Mouse (Mus musculus): ENCODE measurements around the gene Srp72.

Gene Srp72

DNA sequence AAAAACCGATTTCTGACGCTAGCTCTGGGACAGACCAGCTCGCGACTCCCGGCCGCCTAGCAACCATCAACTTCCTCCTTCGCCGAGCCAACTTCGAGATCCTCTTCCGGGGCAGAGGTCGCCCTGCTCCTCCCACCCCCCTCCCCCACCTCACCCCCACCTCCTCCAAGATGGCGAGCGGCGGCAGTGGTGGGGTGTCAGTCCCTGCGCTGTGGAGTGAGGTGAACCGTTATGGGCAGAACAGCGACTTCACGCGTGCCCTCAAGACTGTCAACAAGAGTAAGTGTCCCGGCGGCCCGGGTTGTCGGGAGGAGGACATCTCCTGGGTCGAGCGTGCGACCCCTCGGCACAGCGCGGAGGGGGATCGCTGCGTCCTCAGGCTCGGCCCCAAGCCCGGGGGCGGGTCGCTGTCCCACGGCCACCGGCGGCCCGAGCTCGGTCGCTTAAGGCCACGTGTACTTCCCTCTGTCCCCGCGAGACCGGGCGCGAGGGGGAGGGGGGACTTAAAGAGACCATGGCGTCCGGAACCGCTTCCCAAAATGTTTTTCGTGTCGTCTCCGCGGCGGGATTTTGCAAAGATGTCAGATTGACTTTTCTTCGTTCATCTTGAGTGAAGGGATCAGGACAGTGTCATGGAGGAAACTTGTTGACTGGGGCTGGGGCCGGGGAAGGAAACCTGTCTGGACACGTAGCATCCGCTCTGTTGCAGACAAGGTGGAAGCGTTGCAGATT, at the start of gene Srp72:
TSS of gene Srp72 (plus strand) at position 130 of the 732 bp plus-strand sequence.
- DNase-seq (ENCODE audit: low spot score): peak; percentile 84

DNA sequence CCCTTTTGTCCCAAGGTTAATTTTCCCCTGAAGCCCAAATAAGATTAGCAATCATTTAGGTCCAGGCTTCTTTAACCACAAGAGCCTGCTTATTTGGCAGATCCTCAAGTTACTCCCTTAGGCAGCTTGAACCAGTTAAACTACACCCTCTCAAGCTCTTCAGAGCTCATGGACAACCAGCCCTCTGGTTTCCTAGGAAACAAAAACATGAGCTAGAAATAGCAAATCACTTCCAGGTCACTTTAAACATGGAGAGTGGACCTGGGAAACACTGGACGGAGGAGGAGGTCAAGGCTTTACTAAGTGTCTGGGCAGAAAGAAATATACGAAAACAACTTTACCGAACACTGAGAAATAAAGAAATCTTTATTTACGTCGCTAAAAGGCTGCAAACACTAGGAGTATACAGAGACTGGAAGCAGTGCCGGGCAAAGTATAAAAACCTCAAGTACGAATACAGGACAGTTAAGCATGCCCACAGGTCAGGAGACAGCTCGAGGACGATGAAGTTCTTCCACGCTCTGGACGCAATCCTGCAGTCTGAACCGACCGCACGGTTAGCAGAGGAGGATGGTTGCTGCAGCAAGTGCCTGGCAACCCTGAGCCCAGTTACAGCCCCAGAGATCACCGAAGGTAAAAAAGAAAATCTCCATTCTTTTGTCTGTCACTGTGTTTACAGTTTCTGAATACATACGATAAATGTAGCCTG, 46.2 kb upstream of the Srp72 start:
- DNase-seq (ENCODE audit: low spot score): no peak

DNA sequence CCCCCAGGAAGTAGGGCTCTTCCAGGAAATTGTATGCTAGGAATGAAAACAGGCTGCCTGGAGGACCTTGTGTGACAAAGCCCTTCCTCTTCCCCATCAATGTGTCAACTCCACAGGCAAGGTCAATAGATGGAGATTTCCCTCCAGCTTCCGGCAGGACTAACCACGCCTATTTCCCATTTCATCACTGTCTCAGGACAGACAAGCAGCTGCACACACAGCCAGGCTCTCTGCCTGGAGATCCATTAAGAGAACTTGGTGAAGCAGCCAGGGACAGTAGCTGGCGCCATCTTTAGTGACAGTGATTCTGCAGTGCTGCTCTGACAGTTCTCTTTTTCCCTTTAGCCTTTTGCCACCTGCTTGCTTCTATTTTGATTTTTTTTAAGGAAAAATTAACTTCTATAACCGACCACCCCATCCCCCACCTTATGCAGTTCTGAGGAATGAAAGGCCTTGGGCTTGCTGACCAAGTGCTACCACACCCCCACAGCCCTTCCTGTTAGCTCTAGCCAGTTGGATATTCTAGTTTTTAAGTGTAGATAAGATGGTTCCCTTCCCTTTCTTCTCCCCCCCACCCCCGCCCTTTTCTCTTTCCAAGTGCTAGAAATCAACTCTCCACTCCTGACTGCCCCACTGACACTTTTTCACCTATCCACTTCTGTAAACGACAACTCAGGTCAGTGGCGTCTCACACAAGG, 45.2 kb upstream of the Srp72 start:
- no peak for DNase-seq (ENCODE audit: low spot score)

DNA sequence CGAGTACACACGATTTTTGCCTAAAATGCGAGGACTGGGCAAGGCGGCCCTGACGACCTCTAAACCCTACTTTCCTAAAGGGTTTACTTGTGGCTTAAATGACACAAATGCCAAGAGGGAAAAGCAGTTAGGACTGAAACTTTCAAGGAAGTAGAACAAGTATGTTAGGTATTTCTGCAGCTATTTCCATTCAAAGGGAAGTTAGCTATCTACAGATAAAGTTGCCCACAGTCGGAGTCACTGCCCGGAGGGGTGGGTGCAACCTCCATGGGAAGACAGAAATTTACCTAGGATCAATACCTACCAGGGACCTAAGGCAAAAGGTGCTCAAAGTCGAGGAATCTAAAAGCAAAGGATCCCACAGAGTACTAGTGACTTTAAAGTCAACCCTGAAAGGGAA, 34.8 kb upstream of the Srp72 start:
- no peak for DNase-seq (ENCODE audit: low spot score)

DNA sequence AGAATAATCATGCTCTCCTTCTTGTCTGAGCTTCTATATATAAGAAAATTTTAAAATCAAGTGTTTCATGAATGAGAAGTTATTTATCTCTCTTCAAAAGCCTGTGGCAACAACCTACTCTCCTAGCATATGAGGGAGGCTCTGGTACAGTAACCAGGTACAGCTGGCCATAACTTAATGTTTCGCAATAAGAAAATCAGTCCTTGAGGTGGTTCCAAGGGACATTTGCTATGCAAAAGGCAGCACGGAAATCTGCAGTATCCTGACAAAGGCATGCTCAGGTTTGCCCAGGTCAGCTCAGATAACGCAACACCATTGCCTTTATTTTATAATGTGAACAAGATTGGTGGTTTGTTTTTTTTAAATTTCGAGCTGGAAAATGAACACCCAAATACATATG, 32.5 kb upstream of the Srp72 start:
- no peak for DNase-seq (ENCODE audit: low spot score)

DNA sequence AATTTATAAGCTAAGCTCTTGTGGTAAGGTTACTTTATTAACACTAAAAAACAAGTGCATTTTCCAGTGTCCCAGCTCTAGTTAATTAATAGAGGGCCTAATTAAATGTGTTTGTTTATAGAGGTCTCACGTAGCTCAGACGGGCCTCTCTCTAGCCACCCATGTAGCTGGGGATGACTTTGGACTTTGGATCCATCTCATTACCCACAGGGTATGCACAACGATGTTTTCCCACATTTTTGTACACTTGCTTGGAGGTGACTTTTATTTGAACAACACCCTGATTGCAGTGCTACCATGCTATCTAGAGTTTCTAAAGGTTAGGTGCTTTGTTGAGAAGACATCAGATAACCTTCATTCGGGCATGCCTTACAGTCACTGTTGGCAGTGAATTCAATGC, 32.0 kb upstream of the Srp72 start:
- no peak for DNase-seq (ENCODE audit: low spot score)

DNA sequence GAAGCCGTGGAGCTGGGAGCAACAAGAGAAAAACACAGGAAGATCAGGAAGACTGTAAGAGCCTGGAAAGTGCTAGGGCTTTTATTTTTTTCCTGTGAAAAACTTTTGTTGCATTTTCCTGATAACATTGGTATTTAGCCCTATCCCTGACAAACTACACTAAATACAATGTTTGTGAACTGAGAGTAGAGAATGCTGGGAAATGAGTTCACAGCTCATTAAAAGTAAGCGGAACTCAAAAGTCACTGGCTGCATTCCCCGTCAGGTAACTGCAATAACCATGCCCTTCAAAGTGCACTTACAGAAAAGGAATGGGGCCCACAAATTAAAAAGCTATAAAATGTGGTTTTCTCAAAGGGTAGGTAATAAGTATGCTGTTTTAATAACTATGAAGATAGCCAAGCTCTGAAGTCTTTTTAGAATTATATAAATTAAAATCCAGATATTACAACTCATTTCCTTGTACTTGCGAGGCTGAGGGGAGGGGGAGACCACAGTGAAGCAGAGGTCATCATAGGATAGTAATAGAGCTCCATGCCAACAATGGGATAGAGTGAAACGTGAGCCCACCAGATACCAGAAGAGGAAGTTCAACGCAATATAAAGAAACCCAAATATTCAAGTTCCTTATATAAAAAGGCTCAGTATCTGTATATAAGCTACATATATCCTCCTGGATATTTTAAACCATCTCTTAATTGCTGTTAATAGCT, 29.4 kb upstream of the Srp72 start:
- DNase-seq (ENCODE audit: low spot score): no peak

DNA sequence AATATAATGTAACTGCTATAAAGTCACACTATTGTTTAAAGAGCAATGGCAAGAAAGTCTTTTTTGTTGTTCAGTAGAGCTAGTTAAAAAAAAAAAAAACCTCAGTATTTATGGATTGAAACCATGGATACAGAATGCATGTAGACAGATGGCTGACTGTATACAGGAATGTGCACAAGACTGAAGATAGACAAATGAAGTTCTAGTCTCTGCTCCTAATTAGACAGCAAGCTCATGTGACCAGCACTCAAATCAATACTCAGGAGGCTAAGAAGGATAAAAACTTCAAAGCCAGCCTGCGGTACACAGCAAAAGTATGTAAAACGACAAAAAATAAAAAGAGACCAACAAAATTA, 28.8 kb upstream of the Srp72 start:
- DNase-seq (ENCODE audit: low spot score): no peak

DNA sequence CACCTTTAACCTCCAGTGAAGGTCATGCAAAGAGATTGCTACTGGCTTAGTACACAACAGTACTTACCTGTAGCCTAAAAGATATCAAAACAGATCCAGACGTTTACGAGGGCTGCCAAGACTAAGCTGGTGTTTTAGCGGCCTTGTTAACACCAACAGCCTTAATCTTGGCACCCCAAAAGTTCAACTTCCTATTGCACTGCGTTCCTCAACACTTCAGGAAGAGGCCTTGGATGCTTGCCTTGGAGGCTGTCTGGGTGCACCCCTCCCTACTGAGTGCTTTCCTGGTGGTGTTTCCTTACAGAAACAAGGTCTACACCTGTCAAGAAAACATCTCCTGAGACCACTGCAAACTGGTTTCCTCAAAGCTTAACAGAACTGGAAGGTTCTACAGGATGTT, 27.3 kb upstream of the Srp72 start:
- DNase-seq (ENCODE audit: low spot score): no peak

DNA sequence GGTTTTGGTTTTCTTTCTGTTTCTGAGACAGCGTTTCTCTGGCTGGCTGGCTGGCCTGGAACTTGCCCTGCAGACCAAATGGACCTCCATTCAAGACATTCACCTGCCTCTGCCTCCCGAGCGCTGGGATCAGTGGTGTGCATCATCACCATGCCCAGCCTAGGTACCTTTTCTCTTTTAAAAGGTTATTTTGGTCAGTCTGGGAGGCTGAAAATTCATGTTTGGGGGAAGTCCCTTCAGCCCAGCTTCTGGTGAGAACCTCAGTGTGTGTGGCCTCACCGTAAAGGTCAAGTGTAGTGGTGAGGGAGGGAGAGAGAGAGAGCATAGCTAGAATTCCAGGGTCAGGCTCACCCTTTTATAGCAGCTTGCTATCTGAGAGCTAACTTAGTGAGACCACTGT, 26.7 kb upstream of the Srp72 start:
- no peak for DNase-seq (ENCODE audit: low spot score)

DNA sequence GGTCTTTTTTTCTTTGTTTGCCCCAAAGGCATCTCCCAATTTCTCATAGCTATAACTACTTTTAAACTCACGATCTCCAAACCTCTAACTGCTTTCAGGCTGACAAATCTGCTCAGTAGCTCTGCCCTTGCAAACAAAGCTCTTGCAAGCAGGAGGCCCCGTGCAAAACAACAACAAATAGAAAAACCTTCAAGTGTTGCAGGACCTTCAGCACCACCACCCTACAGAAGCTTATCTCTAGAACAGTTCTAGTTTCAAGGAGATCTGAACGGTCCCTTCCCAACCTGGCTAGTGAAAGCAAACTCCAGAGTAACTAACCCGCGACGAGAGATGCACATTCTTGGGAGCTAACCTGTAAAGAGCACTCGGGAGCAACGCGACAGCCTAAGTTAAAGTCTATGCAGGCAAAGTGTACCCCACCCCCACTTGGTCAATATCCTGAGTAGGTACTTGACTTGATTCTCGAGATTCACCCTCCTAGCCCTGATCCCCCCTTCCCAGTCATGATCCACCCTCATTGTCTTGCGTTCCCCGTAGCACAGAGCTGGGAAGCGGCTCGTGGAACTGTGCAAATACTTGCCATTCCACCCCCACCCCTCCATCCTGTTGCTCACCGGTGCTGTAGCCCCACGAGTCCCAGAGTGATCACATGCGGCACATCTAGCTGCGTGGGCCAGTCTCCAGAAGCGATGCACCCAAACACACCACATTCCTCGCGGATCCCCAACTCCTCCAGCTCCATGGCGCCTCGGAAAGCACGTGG, 24.0 kb upstream of the Srp72 start:
- no peak for DNase-seq (ENCODE audit: low spot score)

DNA sequence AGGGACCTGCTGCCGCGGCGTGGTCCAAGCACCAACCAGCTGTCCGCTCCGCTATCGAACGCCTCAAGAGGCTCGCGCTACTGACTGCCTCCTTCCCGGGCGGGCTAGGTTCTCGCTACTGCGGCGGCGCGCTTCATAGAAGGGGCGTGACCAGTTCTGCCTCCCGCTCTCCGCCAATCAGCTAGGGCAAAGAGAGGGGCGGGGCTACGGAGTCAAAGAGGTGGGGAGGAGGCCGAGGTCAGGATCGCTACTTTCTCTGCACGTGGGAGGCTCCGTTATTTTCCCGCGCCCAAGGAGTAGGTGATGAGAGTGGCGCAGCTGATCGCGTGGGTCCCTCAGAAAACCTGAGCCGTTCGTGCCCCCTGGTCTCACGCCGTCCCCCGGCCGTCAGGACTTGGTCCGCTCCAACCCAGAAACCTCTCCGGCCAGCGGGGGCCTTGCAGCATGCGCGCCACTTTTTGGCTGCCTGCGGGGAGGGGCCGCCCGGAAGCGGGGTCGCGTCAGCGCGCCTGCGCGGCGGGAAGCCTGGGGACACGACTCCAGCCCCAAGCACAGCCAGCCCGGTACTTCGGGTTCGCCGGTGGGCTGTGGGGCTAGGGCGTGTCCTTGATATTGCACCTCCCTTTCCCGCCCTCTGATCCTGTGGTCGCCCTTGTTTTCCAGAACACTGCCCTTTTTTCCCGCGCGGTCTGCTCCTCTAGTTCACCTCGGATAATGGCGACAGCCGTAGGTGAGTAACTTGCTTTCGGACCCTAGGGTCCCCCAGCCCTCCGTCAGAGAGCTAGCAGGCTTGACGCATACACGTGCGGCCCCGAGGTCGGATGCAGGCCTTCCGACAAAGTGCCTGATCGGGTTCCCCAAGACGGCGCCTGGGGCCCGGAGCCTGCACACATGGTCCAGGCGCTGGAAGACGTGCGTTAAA, 23.1 kb upstream of the Srp72 start, which contains the start of the genes Paics and Ppat:
TSS of gene Paics (plus strand) at position 202 of the 922 bp plus-strand sequence.
TSS of gene Ppat (minus strand) at position 473 of the 922 bp plus-strand sequence.
- peak; percentile 99 for DNase-seq (ENCODE audit: low spot score)

DNA sequence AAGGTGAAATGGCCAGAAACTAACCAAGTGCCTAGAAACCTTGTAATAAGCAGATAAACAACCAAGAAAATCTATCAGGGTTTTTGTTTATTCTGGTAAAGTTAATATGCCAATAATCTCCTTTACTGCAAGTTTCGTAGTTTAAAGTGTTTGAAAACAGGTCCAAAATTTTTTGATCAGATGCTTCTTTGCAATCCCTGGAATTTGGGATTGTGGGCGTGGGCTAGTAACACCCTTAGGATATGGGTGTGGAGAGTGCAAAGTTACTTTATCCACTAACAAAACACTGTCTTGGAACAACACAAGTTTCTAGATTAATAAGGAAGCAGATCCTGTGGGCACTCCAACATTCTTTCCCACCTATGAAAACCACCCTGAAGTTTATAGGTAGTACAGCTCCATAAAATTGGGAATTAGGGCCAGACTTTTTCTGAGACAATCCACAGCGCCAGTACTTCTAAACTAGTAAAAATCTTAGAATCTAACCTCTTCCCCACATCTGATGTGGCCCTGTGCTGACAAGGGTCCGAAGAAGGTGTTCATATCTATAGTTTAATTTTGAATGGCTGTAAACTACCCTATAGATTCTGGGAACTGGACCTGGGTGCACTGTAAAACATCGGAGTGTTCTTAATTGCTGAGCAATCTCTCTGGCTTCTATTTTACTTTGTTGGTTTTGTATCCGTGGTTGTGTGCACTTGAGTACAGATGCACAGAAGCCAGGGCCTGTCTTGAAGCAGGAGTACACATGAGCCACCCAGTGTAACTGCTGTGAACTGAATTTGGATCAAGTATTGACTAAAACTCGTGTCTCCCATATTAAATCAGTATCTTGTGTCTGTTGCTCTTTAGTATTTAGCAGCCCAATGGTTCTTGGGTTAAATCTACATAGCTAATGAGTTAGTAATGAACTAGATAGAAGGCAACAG, 22.1 kb upstream of the Srp72 start:
- no peak for DNase-seq (ENCODE audit: low spot score)

DNA sequence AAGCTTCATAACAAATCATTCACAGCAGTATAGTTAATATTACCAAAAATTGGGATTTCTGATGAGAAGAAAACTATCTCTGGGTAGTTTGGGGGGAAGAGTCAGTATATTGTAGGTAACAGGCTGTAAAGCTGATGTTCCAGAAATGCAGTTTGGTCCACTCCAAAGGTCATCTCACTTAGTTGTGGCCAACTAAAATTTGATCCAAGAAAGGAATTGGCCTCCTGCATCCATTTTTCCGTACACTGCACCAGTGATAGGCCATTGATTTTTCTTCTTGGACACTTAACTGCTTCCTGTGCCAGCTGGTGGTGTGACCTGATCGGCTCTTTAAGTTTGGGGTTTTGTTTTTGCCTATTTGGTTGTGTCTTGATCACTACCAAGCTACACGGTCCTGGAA, 20.7 kb upstream of the Srp72 start:
- DNase-seq (ENCODE audit: low spot score): no peak

DNA sequence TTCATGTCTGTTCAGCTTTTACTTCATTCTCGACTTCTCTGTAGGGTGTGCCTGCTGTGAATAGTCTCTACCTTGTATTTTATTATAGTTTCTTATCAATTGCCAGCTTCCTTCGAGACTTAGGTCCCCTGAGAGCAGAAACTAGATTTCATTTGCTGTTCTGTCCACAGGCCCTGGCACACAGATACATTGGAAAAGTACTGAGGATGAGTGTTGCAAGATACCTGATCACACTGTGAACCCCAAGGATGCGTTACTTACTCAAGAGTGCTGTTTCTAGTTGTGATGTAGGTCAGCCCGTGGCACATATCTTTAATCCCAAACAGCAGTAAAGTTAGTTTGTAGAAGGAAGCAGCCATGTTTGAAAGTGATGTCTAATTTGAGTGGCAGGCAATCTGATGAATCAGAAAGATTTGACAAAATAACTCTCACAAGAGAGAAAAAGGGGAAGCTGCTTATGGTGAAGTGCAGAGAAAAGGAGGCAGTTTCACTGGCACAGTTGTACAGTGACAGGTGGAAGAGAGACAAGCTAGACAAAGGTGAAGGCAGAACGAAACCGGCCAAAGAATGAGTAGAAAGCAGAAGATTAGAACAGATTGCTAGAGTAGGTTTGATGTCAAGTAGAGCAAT, 20.1 kb upstream of the Srp72 start:
- DNase-seq (ENCODE audit: low spot score): no peak

DNA sequence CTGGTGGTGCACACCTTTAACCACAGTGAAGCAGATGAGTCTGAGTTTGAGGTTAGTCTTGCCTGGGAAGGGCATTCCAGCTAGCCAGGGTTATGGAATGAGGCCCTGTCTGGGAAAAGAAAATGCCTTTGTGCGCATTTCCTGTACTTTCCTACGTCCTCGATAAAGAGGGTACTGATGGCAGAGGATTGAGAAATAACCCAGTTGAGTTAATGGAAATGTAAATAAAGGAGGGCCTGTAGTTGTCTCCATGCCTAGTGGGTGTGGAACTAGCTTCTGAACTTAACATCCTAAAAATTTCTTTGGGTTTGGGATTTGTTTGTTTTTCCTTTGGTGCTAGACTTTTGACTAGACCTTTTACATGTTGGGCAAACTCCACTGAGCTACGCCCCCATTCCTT, 19.0 kb upstream of the Srp72 start:
- DNase-seq (ENCODE audit: low spot score): no peak

DNA sequence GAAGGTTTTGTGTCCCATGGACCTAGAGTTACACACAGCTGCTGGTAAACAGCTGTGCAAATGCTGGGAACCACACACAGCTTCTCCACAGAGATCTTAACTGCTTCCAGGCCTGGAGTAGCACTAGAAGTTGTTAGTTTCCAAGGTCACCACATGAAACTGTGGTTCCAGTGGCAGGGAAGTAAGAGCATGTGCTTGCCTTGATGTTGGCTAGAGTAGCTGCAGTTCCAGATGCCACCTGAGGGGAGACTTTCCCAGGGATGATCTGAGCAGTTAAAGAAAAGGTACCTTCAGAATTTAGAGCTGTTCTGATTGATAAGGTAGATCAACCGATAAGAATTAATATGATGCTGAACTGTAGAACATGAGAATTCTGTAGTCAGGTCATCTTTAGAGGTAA, 16.5 kb upstream of the Srp72 start:
- DNase-seq (ENCODE audit: low spot score): no peak

DNA sequence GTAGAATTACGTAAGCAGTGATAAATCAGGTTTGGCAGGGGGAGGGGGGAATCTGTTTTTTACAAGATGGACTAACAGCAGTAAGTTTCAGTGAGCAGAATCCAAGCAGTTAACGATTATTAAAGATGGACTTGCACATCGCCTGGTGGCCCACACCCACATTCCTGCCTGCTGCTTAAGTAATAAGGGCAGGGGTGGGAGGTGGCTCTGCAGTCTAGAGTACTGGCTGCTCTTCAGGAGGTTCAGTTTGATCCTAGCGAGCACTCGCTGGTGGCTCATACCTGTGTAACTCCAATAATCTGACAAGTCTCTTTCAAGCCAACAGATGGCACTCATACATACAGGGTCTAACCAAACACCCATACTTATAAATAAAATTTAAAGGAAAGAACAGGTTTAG, 14.9 kb upstream of the Srp72 start:
- DNase-seq (ENCODE audit: low spot score): no peak

DNA sequence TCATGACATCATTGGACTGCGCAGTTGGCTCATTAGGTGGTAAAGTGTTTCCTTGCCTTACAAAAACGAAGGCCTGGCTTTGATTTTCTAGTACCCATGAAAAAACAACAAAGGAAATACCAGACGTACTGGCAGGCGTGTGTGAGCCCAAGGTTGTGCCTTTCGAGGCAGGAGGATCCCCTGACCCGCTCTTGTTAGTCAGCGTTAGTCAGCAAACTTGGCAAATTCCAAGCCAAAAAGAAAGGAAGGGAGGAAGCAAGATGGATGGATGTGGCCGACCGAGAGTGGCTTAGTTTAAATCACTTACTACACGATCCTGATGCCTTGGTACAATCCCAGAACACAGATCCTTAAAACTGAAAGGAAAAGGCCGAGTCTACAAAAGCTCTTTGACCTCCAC, 11.9 kb upstream of the Srp72 start:
- no peak for DNase-seq (ENCODE audit: low spot score)
